Mouse (Mus musculus): ENCODE data around the gene Gm20865. TPM values are rescaled to one million over a fixed set of nuclear protein-coding genes. Genes with fewer than 3 reads are reported as not detected.
"Not testable (repeated sequence)": the region's sequence is repeated elsewhere in the genome, so short reads cannot be mapped to it uniquely, and the experiment has no call there.

The Gm20865 gene
- not detected in 2 replicates for polyA plus RNA-seq (2015; fragmentation: Nextera tagmentation; extraction: Ambion mirVana)

DNA sequence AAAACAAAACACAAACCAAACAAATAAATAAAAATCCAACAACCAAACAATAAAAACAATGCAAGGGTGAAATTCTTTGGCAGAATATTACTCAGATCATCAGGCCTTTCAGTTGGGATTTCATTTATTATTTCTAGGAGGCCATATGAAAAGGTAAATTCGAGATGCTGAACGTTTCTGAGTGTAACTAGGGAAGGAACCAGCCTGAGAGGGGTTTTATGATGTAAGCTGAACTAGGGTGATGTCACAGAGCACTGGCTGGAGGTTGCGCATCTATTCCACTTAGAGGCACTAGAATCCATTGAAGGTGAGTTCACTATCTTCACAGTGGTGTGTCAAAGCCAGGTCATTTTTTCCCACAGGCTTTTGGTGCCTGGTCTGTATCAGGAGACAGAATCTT is at the start of gene Gm20865:
TSS of gene Gm20865 (plus strand) at position 301 of the 400 bp plus-strand sequence.
- not testable (repeated sequence) for H3K27ac ChIP-seq (replicated peaks); H3K27me3 ChIP-seq; ATAC-seq (ENCODE audit: low FRiP score, low read depth); H3K9ac ChIP-seq; H3K4me1 ChIP-seq (replicated peaks); H3K4me2 ChIP-seq; H3K36me3 ChIP-seq; H3K4me3 ChIP-seq; H3K9me3 ChIP-seq
- no CpG with 5 or more reads among the region's 3 CpGs for WGBS

Other genes starting within 250 kb of the Gm20865 start
- gene Gm29866, start 247.9 kb upstream of the Gm20865 start, polyA plus RNA-seq (2015; fragmentation: Nextera tagmentation; extraction: Ambion mirVana), result not detected in 2 replicates
- gene Gm20909, start 77.0 kb upstream of the Gm20865 start, polyA plus RNA-seq (2015; fragmentation: Nextera tagmentation; extraction: Ambion mirVana), result not detected in 2 replicates